Mouse (Mus musculus): ENCODE results near the gene Olfr372.

- TF ChIP-seq CTCF (IDR thresholded peaks at IDR 0.05; ENCODE audit: low read depth, low read length), result no peak
- TF ChIP-seq TAL1 (conservative IDR thresholded peaks at IDR 0.05; ENCODE audit: low read depth, low read length), result no peak
These were observed 41.6 kb upstream of the Olfr372 start for GRCm38 (mm10) chr8:71999434-71999833.
